Mouse (Mus musculus) cortical plate, adult 2 months (tissue): ENCODE data around the gene Rab31.

Experiments used
- CTCF ChIP-seq: fragments of 200-500 bp; IDR thresholded peaks from 2 replicates; pipeline ENCODE4 v1.5.1; 2011; ENCODE audit warnings: mild to moderate bottlenecking, control low read depth, low read length; ENCODE audit not compliant: insufficient read depth; ENCODE audit errors: extremely low read depth
- POLR2A ChIP-seq: fragments of 200-500 bp; IDR thresholded peaks from 2 replicates; pipeline ENCODE4 v1.6.1; 2011; ENCODE audit warnings: mild to moderate bottlenecking, low read length, control low read depth; ENCODE audit not compliant: insufficient read depth; ENCODE audit errors: extremely low read depth

DNA sequence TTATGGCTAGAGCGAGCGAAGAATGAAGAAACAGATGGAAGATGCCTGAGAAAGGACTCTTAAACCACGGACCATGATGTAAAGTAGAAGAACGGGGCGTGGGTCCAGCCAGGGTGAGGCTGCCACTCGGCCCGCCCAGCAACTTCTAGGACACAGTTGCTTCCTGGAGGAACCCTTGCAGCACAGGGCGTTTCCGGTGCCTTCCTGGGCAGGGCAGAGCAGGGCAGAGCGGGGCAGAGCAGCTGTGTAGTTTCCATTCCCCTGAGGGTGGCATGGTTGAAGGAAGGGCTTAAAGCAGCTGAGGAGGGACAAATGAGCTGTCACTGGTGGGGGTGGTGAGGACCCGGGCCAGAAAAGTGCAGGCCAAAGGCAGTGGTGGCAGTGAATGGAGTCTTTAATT, 48.3 kb downstream of the Rab31 start:
- TF ChIP-seq CTCF, result no peak
- no peak for TF ChIP-seq POLR2A
